ENCODE assay signal across 20 mouse cellular contexts in the genomic region with DNA sequence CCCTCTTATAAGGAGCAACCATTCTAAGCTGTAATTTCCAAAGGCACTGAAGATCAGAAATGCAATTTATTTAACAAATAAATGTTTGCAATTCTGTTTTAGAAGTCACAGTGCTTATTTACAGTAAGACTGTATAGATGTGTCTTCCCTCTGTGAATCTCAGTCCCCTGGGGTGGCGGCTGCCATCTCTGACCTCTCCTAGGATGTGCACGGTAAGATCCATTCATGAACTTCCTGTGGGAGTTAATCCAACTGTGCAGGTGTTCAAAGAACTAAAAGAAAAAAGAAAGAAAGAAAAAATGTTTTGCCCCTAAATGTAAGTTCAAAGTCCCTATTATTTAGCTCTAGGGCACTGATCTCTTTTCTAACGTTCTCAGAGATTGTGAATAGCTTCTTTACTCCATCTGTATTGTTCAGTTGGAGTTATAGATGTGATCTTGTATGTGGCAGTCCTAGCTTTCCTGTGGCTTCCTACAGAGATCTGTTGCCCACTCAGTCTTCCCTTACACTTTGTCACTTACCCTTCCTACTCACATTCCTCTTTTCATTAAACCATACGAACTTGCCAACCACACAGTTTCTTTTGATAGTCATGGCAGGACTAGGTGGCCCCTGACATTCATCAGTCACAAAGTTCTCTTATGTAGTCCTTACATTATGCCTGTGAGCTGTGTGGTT.
"Had no signal": no experiment of that assay in that cellular context is flagged by ENCODE, and none has a peak within 500 bp of the region (broad histone marks: within the 10 kb centered on the region; RNA-seq: fewer than 3 reads in every experiment).

No protein-coding gene starts in this region.

- H3K36me3 ChIP-seq: limb, embryonic 12.5 days; limb, embryonic 15.5 days; neural tube, embryonic 12.5 days; neural tube, embryonic 15.5 days; stomach, embryonic 15.5 days had no signal

- ATAC-seq: liver, postnatal 0 days; lung, postnatal 0 days had no signal

- H3K9ac ChIP-seq: limb, embryonic 12.5 days; limb, embryonic 15.5 days; liver, embryonic 14.5 days; liver, postnatal 0 days; lung, embryonic 14.5 days; neural tube, embryonic 12.5 days; neural tube, embryonic 15.5 days; stomach, embryonic 15.5 days had no signal

- H3K9me3 ChIP-seq: limb, embryonic 12.5 days; limb, embryonic 15.5 days; neural tube, embryonic 12.5 days; neural tube, embryonic 15.5 days; stomach, embryonic 15.5 days had no signal

- DNase-seq: kidney, adult 18-20 months; kidney, adult 9 months; kidney, postnatal 14 days; kidney, postnatal 4 days; left cerebral cortex, postnatal 4 days; liver, postnatal 0 days; lung, embryonic 14.5 days; retina, postnatal 1 day; right cerebral cortex, postnatal 25 days; spleen, adult 18-20 months; thymus, postnatal 25 days had no signal

- H3K27ac ChIP-seq: limb, embryonic 12.5 days; limb, embryonic 15.5 days; liver, embryonic 14.5 days; macrophage; neural tube, embryonic 12.5 days; neural tube, embryonic 15.5 days; stomach, embryonic 15.5 days had no signal

- H3K4me1 ChIP-seq: limb, embryonic 12.5 days; limb, embryonic 15.5 days; neural tube, embryonic 12.5 days; neural tube, embryonic 15.5 days; stomach, embryonic 15.5 days had no signal

- H3K4me3 ChIP-seq: limb, embryonic 12.5 days; limb, embryonic 15.5 days; neural tube, embryonic 12.5 days; neural tube, embryonic 15.5 days; stomach, embryonic 15.5 days had no signal

- H3K4me2 ChIP-seq: limb, embryonic 12.5 days; limb, embryonic 15.5 days; liver, embryonic 11.5 days; lung, embryonic 14.5 days; neural tube, embryonic 12.5 days; neural tube, embryonic 15.5 days; stomach, embryonic 15.5 days had no signal

- H3K27me3 ChIP-seq: limb, embryonic 12.5 days; limb, embryonic 15.5 days; neural tube, embryonic 12.5 days; neural tube, embryonic 15.5 days; stomach, embryonic 15.5 days had no signal
